Mouse (Mus musculus) C2C12 (cell line): ENCODE results near the gene Pard3b.

Experiments used
- CEBPB ChIP-seq: IDR thresholded peaks from one replicate; pipeline ENCODE4 v1.6.1; 2011; ENCODE audit warnings: low read depth, mild to moderate bottlenecking, control low read depth, moderate library complexity
- CTCF ChIP-seq: IDR thresholded peaks from one replicate; pipeline ENCODE4 v1.5.1; 2011; ENCODE audit not compliant: control insufficient read depth, insufficient read depth, insufficient read length
- MAX ChIP-seq: IDR thresholded peaks from one replicate; pipeline ENCODE4 v1.6.1; 2011; ENCODE audit warnings: mild to moderate bottlenecking, control low read depth
- MYOD1 ChIP-seq: IDR thresholded peaks from one replicate; pipeline ENCODE4 v1.6.1; 2011; ENCODE audit warnings: low read depth; ENCODE audit not compliant: control insufficient read depth, insufficient read length
- MYOG ChIP-seq: IDR thresholded peaks from one replicate; pipeline ENCODE4 v1.6.1; 2011; ENCODE audit not compliant: control insufficient read depth, insufficient read length; ENCODE audit errors: extremely low read depth
- USF1 ChIP-seq: IDR thresholded peaks from one replicate; pipeline ENCODE4 v1.6.1; 2011; ENCODE audit warnings: low read depth, mild to moderate bottlenecking, control low read depth, moderate library complexity

- TF ChIP-seq CTCF (no peak), USF1 (no peak), MAX (no peak), MYOG (no peak), MYOD1 (no peak), CEBPB (no peak)
These were observed 993.1 kb downstream of the Pard3b start for GRCm38 (mm10) chr1:62631511-62632305.
